Mouse (Mus musculus): ENCODE measurements around the gene Tmem233. TPM values are rescaled to one million over a fixed set of nuclear protein-coding genes. Genes with fewer than 3 reads are reported as not detected.

Gene Tmem233
- polyA plus RNA-seq, 1 experiment from 2014 or later, result not detected

GRCm38 (mm10) chr5:116022131-116022530 lies 60.9 kb downstream of the Tmem233 start:
- H3K4me3 ChIP-seq (ENCODE audit: inconsistent target), result no peak overlapping the region

GRCm38 (mm10) chr5:116021552-116021951 lies 61.5 kb downstream of the Tmem233 start:
- Histone ChIP-seq H3K27ac (no peak overlapping the region), H3K36me3 (ENCODE audit: inconsistent target) (peaks cover 52% of the 10 kb centered on the region), H3K79me2 (ENCODE audit: inconsistent target) (peaks cover 29% of the 10 kb centered on the region), H3K4me3 (ENCODE audit: inconsistent target) (no peak overlapping the region)
- whole genome bisulfite sequencing (ENCODE audit: missing documents), result 90% methylated on average over 14 of the region's 14 CpGs

More at GRCm38 (mm10) chr5:116022131-116022530, 60.9 kb downstream of the Tmem233 start:
- peaks cover 29% of the 10 kb centered on the region for H3K79me2 ChIP-seq (ENCODE audit: inconsistent target)
- H3K36me3 ChIP-seq (ENCODE audit: inconsistent target), result peaks cover 46% of the 10 kb centered on the region
- WGBS (ENCODE audit: missing documents), result 93% methylated on average over 12 of the region's 12 CpGs
- no peak overlapping the region for H3K27ac ChIP-seq

- no peak overlapping the region for H3K4me3 ChIP-seq (ENCODE audit: inconsistent target)
Observed at GRCm38 (mm10) chr5:116019371-116019770, 63.7 kb downstream of the Tmem233 start.

GRCm38 (mm10) chr5:116018784-116019183 lies 64.3 kb downstream of the Tmem233 start:
- Histone ChIP-seq H3K27ac (no peak overlapping the region), H3K79me2 (ENCODE audit: inconsistent target) (peaks cover 27% of the 10 kb centered on the region), H3K4me3 (ENCODE audit: inconsistent target) (no peak overlapping the region), H3K36me3 (ENCODE audit: inconsistent target) (peaks cover 80% of the 10 kb centered on the region)
- 86% methylated on average over 6 of the region's 6 CpGs for WGBS (ENCODE audit: missing documents)

More at GRCm38 (mm10) chr5:116019371-116019770, 63.7 kb downstream of the Tmem233 start:
- Histone ChIP-seq H3K79me2 (ENCODE audit: inconsistent target) (peaks cover 29% of the 10 kb centered on the region), H3K27ac (no peak overlapping the region), H3K36me3 (ENCODE audit: inconsistent target) (peaks cover 74% of the 10 kb centered on the region)
- WGBS (ENCODE audit: missing documents), result 96% methylated on average over 11 of the region's 11 CpGs

GRCm38 (mm10) chr5:116018196-116018595 lies 64.8 kb downstream of the Tmem233 start:
- peaks cover 84% of the 10 kb centered on the region for H3K36me3 ChIP-seq (ENCODE audit: inconsistent target)
- H3K79me2 ChIP-seq (ENCODE audit: inconsistent target), result peaks cover 21% of the 10 kb centered on the region
- no peak overlapping the region for H3K27ac ChIP-seq
- no peak overlapping the region for H3K4me3 ChIP-seq (ENCODE audit: inconsistent target)
- 96% methylated on average over 9 of the region's 9 CpGs for WGBS (ENCODE audit: missing documents)

- H3K79me2 ChIP-seq (ENCODE audit: inconsistent target), result peaks cover 13% of the 10 kb centered on the region
- 97% methylated on average over 8 of the region's 8 CpGs for WGBS (ENCODE audit: missing documents)
- H3K27ac ChIP-seq, result no peak overlapping the region
- H3K36me3 ChIP-seq (ENCODE audit: inconsistent target), result peaks cover 84% of the 10 kb centered on the region
- H3K4me3 ChIP-seq (ENCODE audit: inconsistent target), result no peak overlapping the region
Observed at GRCm38 (mm10) chr5:116017391-116017790, 65.7 kb downstream of the Tmem233 start.

- Histone ChIP-seq H3K4me3 (ENCODE audit: inconsistent target) (no peak overlapping the region), H3K36me3 (ENCODE audit: inconsistent target) (peaks cover 80% of the 10 kb centered on the region), H3K27ac (no peak overlapping the region), H3K79me2 (ENCODE audit: inconsistent target) (peaks cover 5% of the 10 kb centered on the region; the same call in 1 of the 2 replicates)
- 83% methylated on average over 5 of the region's 5 CpGs for WGBS (ENCODE audit: missing documents)
Observed at GRCm38 (mm10) chr5:116016542-116016941, 66.5 kb downstream of the Tmem233 start.

- peaks cover 58% of the 10 kb centered on the region for H3K36me3 ChIP-seq (ENCODE audit: inconsistent target)
- 97% methylated on average over 11 of the region's 11 CpGs for WGBS (ENCODE audit: missing documents)
- no peak overlapping the region for H3K27ac ChIP-seq
- H3K4me3 ChIP-seq (ENCODE audit: inconsistent target), result no peak overlapping the region
- no peaks in the 10 kb centered on the region for H3K79me2 ChIP-seq (ENCODE audit: inconsistent target)
Observed at GRCm38 (mm10) chr5:116014237-116014636, 68.8 kb downstream of the Tmem233 start.

- no peak overlapping the region for H3K27ac ChIP-seq
- no peak overlapping the region for H3K4me3 ChIP-seq (ENCODE audit: inconsistent target)
- 93% methylated on average over 8 of the region's 8 CpGs for WGBS (ENCODE audit: missing documents)
- H3K36me3 ChIP-seq (ENCODE audit: inconsistent target), result peaks cover 54% of the 10 kb centered on the region
- H3K79me2 ChIP-seq (ENCODE audit: inconsistent target), result no peaks in the 10 kb centered on the region
Observed at GRCm38 (mm10) chr5:116013821-116014220, 69.2 kb downstream of the Tmem233 start.

GRCm38 (mm10) chr5:116012503-116012902 lies 70.5 kb downstream of the Tmem233 start:
- WGBS (ENCODE audit: missing documents), result 47% methylated on average over 7 of the region's 7 CpGs
- Histone ChIP-seq H3K4me3 (ENCODE audit: inconsistent target) (no peak overlapping the region), H3K36me3 (ENCODE audit: inconsistent target) (peaks cover 41% of the 10 kb centered on the region), H3K27ac (0 out of 2 replicates have a peak overlapping the region, but pooled peaks have one; percentile 10), H3K79me2 (ENCODE audit: inconsistent target) (no peaks in the 10 kb centered on the region)

GRCm38 (mm10) chr5:116011700-116012099 lies 71.3 kb downstream of the Tmem233 start:
- Histone ChIP-seq H3K4me3 (ENCODE audit: inconsistent target) (no peak overlapping the region), H3K27ac (0 out of 2 replicates have a peak overlapping the region, but pooled peaks have one; percentile 10), H3K36me3 (ENCODE audit: inconsistent target) (peaks cover 33% of the 10 kb centered on the region; the same call in 1 of the 2 replicates), H3K79me2 (ENCODE audit: inconsistent target) (no peaks in the 10 kb centered on the region)
- WGBS (ENCODE audit: missing documents), result 36% methylated on average over 7 of the region's 7 CpGs

- peaks cover 16% of the 10 kb centered on the region; the same call in 1 of the 2 replicates for H3K36me3 ChIP-seq (ENCODE audit: inconsistent target)
- H3K4me3 ChIP-seq (ENCODE audit: inconsistent target), result no peak overlapping the region
- 85% methylated on average over 2 of the region's 2 CpGs for WGBS (ENCODE audit: missing documents)
- H3K27ac ChIP-seq, result no peak overlapping the region
- H3K79me2 ChIP-seq (ENCODE audit: inconsistent target), result no peaks in the 10 kb centered on the region
Observed at GRCm38 (mm10) chr5:116009884-116010627, 73.0 kb downstream of the Tmem233 start.

- WGBS (ENCODE audit: missing documents), result 95% methylated on average over 15 of the region's 15 CpGs
- H3K4me3 ChIP-seq (ENCODE audit: inconsistent target), result no peak overlapping the region
- no peaks in the 10 kb centered on the region for H3K79me2 ChIP-seq (ENCODE audit: inconsistent target)
- H3K27ac ChIP-seq, result no peak overlapping the region
- H3K36me3 ChIP-seq (ENCODE audit: inconsistent target), result peaks cover 9% of the 10 kb centered on the region; the same call in 1 of the 2 replicates
Observed at GRCm38 (mm10) chr5:116009091-116009851, 73.8 kb downstream of the Tmem233 start.

- 97% methylated on average over 13 of the region's 13 CpGs for WGBS (ENCODE audit: missing documents)
- no peak overlapping the region for H3K27ac ChIP-seq
- no peak overlapping the region for H3K4me3 ChIP-seq (ENCODE audit: inconsistent target)
- H3K36me3 ChIP-seq (ENCODE audit: inconsistent target), result no peaks in the 10 kb centered on the region
- H3K79me2 ChIP-seq (ENCODE audit: inconsistent target), result no peaks in the 10 kb centered on the region
Observed at GRCm38 (mm10) chr5:116007723-116008122, 75.3 kb downstream of the Tmem233 start.

Measured in macrophage (primary cell).